Mouse (Mus musculus) midbrain, postnatal 0 days (tissue): ENCODE data around the gene Ddb1. TPM values are rescaled to one million over a fixed set of nuclear protein-coding genes. Genes with fewer than 3 reads are reported as not detected.
A peak's percentile ranks its signal among the peaks of the same experiment; 100 is the strongest.

Experiments used
- ATAC-seq: fragments of 200-750 bp; cut with Nextera tagmentation; 2 replicates; pipeline ENCODE4 v1.8.0; 2017; ENCODE audit warnings: moderate number of reproducible peaks, mild to moderate bottlenecking, moderate TSS enrichment, moderate library complexity; ENCODE audit not compliant: low FRiP score
- DNase-seq: peaks from one replicate; pipeline ENCODE4 v3.0.0-alpha.2; 2015; ENCODE audit warnings: low spot score
- H3K27ac ChIP-seq: fragments of 300-500 bp; sonication (generic); 2 replicates; pipeline ENCODE4 v1.5.1; 2014; ENCODE audit warnings: low read depth, mild to moderate bottlenecking, low read length, mixed read lengths
- H3K27me3 ChIP-seq: fragments of 300-500 bp; sonication (generic); 2 replicates; pipeline ENCODE4 v1.6.1; 2014; ENCODE audit warnings: low read length, control low read depth, mixed read lengths; ENCODE audit not compliant: insufficient read depth
- H3K36me3 ChIP-seq: fragments of 300-500 bp; sonication (generic); 2 replicates; pipeline ENCODE4 v1.6.1; 2014; ENCODE audit warnings: low read length, control low read depth, mixed read lengths; ENCODE audit not compliant: insufficient read depth
- H3K4me1 ChIP-seq: fragments of 300-500 bp; sonication (generic); 2 replicates; pipeline ENCODE4 v1.6.1; 2014; ENCODE audit warnings: mild to moderate bottlenecking, control low read depth, antibody characterized with exemption, low read length, mixed read lengths; ENCODE audit not compliant: insufficient read depth
- H3K4me2 ChIP-seq: fragments of 300-500 bp; sonication (generic); 2 replicates; pipeline ENCODE4 v1.6.1; 2014; ENCODE audit warnings: low read depth, mild to moderate bottlenecking, low read length, mixed read lengths; ENCODE audit not compliant: poor library complexity, severe bottlenecking
- H3K4me3 ChIP-seq: fragments of 300-500 bp; sonication (generic); 2 replicates; pipeline ENCODE4 v1.5.1; 2014; ENCODE audit warnings: low read depth, mild to moderate bottlenecking, low read length, moderate library complexity
- H3K9ac ChIP-seq: fragments of 300-500 bp; sonication (generic); replicated peaks from 2 replicates; pipeline ENCODE4 v1.6.1; 2014; ENCODE audit warnings: mild to moderate bottlenecking, low read length, moderate library complexity, mixed read lengths; ENCODE audit not compliant: poor library complexity, severe bottlenecking
- H3K9me3 ChIP-seq: fragments of 300-500 bp; sonication (generic); 2 replicates; pipeline ENCODE4 v1.6.1; 2016; ENCODE audit warnings: low read length, control low read depth
- CTCF ChIP-seq: IDR thresholded peaks from 2 replicates; pipeline ENCODE4 v1.5.1; 2016; ENCODE audit warnings: antibody characterized with exemption, mild to moderate bottlenecking
- WGBS: fragments of 180-500 bp; shearing (Covaris S2); extraction: QIAGEN DNeasy Blood & Tissue Kit; methylation state at CpG from one replicate; pipeline ENCODE4 v1.1.7; 2014; 5-methylcytosine and 5-hydroxymethylcytosine counted together
- polyA plus RNA-seq: library from polyadenylated mRNA; unstranded; fragments of >200 nt; fragmentation: Nextera tagmentation; extraction: Ambion mirVana; gene quantifications from 2 replicates; pipeline ENCODE4 v1.2.1, GENCODE M21; 2015
- total RNA-seq: library from RNA; depleted of rRNA; stranded (reverse); fragments of >200 nt; gene quantifications from 2 replicates; pipeline ENCODE4 v1.2.3, GENCODE M21; 2014

Ddb1 gene
- total and polyA plus RNA-seq, 2 experiments from 2014 or later, result 135 to 247 TPM

DNA sequence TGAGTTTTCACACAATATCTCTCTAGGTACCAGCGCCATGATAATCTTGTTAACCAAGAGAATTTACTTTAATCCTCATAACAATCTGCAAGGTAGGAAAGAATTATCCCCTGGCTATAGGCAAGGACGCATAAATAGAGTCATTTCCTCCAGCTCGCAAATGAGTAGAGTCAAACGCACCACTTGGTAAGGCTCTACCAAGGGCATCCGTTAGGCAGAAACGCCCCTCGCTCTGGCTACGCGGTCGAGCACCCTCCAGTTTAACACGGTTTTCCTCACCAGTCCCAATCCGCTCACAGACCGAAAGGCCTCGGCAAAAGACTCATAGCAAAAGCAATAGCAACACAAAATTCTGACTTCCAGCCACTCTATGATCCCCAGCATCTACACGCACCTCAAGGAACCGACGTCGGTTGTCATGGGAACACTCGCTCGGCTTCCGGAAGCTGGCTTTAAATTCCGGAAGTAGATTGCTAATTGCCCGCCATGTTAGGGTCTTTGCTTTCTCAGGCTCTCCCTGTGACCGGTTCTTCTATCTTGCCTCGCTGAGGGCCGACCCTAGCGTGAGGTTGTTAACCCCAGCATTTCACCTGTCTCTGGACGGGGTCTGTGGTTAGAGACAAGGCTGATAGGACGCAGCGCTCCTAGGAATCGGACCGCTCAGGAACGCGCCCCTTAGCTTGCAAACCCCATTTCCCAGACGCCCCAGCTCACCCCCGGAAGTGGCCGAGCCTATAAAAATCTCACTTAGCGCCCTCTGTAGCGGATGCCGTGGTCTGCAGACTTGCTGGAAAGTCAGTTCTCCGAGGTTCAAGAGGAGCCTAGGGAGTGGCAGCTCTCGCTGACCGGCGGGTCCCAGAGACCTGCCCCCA lies 28.2 kb upstream of the Ddb1 start, which contains the start of the genes Cyb561a3 and Tmem138:
Cyb561a3 (plus strand) TSS at position 483 of the 872 bp plus-strand sequence.
Tmem138 (minus strand) TSS at position 673 of the 872 bp plus-strand sequence.
- peak within 1 kb of the TSS; percentile 65 for H3K9ac ChIP-seq
- ATAC-seq, result peak; percentile 94
- WGBS, result under 1% methylated on average over 44 of the region's 44 CpGs
- H3K36me3 ChIP-seq, result peaks cover 30% of the 10 kb centered on the region
- peak within 1 kb of the TSS; percentile 77 for H3K4me2 ChIP-seq
- no peaks in the 10 kb centered on the region for H3K27me3 ChIP-seq
- peak within 1 kb of the TSS; percentile 53 for H3K4me3 ChIP-seq
- H3K27ac ChIP-seq, result peak within 1 kb of the TSS; percentile 92
- peak; percentile 80 for TF ChIP-seq CTCF
- DNase-seq, result peak; percentile 97
- H3K9me3 ChIP-seq, result no peaks in the 10 kb centered on the region
- H3K4me1 ChIP-seq, result no peaks in the 10 kb centered on the region

DNA sequence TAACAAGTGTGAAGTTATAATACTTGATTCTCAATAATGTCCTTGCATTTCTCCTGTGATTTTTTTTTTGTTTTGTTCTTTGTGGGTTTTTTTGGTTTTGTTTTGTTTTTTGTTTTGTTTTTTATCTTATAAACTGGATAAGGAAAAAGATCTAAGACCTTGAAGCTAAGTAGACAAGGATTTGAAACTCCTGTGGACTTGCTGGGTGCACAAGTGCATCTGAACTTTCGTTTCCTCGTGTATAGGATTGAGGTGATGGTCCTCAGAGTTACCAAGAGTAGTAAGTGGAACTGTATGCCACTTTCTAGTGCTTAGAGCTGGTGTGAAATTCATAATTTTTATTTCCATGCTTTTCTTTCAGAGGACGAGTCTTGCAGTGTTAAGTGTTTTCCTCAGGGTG lies 25.0 kb upstream of the Ddb1 start:
- no peak for TF ChIP-seq CTCF
- Histone ChIP-seq H3K36me3 (peaks cover 10% of the 10 kb centered on the region; the same call in 1 of the 2 replicates), H3K27me3 (no peaks in the 10 kb centered on the region), H3K4me3 (no peak overlapping the region), H3K4me2 (no peak overlapping the region), H3K27ac (no peak overlapping the region), H3K4me1 (no peaks in the 10 kb centered on the region), H3K9me3 (no peaks in the 10 kb centered on the region), H3K9ac (no peak overlapping the region)
- ATAC-seq (no peak), DNase-seq (no peak)
- 87% methylated on average over 3 of the region's 3 CpGs for WGBS

DNA sequence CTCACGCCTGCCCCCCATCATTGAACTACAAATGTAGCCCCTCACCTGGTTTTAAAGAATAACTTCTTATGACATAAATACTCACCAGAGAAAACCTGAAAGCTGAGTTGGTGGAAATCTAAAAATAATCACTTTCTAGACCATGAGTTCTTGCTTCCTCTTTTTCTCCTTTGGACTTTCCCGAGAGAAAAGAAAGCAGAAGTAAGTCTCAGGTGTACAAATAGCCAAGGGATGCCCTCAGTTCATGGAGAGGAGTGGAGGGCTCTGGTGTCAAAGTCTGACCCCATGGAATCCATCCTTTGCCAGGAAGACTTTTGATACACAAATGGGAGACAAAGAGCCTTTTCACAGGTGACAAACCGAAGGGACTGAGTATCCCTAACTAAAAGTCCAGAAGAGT lies 24.4 kb upstream of the Ddb1 start:
- 87% methylated on average over 3 of the region's 3 CpGs for WGBS

DNA sequence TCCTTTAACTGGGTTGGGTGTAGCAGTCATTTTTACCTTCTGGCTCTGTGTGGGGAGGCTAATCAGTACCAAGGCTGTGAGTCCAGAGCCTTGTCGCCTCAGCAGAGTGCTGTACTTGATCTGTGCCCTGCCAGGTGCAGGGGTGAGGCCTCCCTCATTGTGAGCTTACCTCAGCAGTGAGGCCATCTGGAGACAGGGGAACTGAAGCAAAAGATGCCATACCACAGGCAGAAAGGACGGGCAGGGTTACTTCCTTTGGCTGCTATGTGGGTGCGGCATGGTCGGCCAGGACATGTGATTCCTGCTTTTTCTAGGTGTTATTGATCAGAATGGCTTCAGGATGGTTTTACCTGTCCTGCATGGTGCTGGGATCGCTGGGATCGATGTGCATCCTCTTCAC lies 23.1 kb upstream of the Ddb1 start:
- Histone ChIP-seq H3K9me3 (no peaks in the 10 kb centered on the region), H3K36me3 (peaks cover 7% of the 10 kb centered on the region; the same call in 1 of the 2 replicates), H3K4me2 (no peak overlapping the region), H3K4me1 (no peaks in the 10 kb centered on the region), H3K27me3 (no peaks in the 10 kb centered on the region), H3K4me3 (no peak overlapping the region), H3K27ac (no peak overlapping the region), H3K9ac (no peak overlapping the region)
- no peak for ATAC-seq
- 87% methylated on average over 6 of the region's 6 CpGs for WGBS
- DNase-seq, result no peak
- TF ChIP-seq CTCF, result no peak

More for the DNA sequence above, 24.4 kb upstream of the Ddb1 start:
- Histone ChIP-seq H3K27ac (no peak overlapping the region), H3K36me3 (peaks cover 7% of the 10 kb centered on the region; the same call in 1 of the 2 replicates), H3K4me3 (no peak overlapping the region), H3K4me1 (no peaks in the 10 kb centered on the region), H3K4me2 (no peak overlapping the region), H3K9ac (no peak overlapping the region), H3K9me3 (no peaks in the 10 kb centered on the region), H3K27me3 (no peaks in the 10 kb centered on the region)
- no peak for TF ChIP-seq CTCF
- no peak for ATAC-seq
- no peak for DNase-seq

DNA sequence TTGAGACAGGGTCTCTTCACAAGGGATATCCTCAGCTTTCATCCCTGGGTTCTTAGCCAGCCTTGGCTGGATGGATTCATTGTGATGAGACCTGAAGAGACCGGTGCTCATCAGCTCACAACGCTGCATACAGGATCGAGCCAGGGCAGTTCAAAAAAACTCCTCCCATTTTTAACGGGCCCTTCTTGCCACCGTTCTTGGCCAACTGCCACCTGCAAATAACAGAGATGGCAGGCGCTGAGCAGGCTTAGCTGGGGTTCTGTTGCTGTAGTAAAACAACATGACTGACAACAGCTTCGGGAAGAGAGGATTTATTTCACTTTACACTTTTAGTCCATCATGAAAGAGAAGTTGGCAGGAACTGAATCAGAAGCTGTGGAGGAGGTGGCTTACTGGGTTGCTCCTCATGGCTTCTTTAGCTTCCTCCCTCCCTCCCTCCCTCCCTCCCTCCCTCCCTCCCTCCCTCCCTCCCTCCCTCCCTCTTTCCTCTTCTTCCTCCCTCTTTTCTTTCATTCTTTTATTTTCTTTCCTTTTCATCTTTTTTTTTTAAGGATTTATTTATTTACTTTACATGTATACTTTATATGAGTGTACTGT lies 21.5 kb upstream of the Ddb1 start:
- DNase-seq (no peak), ATAC-seq (no peak)
- H3K27ac ChIP-seq, result no peak overlapping the region
- TF ChIP-seq CTCF, result no peak
- H3K4me2 ChIP-seq, result no peak overlapping the region
- H3K36me3 ChIP-seq, result peaks cover 13% of the 10 kb centered on the region; the same call in 1 of the 2 replicates
- no peaks in the 10 kb centered on the region for H3K27me3 ChIP-seq
- no peak overlapping the region for H3K4me3 ChIP-seq
- H3K9ac ChIP-seq, result no peak overlapping the region
- WGBS, result 56% methylated on average over 7 of the region's 7 CpGs
- no peaks in the 10 kb centered on the region for H3K9me3 ChIP-seq
- no peaks in the 10 kb centered on the region for H3K4me1 ChIP-seq

DNA sequence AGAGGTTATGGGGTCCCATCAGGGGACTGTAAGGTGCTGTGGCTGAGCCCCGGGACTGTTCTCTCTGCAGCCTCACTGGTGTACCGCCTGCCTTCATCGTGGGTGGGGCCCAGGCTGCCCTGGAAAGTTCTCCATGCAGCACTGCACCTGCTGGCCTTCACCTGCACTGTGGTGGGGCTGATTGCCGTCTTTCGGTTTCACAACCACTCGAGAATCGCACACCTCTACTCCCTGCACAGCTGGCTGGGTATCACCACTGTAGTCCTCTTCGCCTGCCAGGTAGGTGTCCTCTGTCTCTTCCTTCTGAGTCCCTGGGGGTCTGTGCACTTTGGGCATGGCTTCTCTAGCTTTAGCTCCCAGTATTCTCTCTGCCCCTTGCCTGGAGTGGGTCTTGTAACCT lies 20.0 kb upstream of the Ddb1 start:
- no peak overlapping the region for H3K4me3 ChIP-seq
- WGBS, result 88% methylated on average over 8 of the region's 8 CpGs
- no peak for DNase-seq

More for the DNA sequence above, 20.0 kb upstream of the Ddb1 start:
- H3K4me1 ChIP-seq, result no peaks in the 10 kb centered on the region
- H3K36me3 ChIP-seq, result peaks cover 15% of the 10 kb centered on the region; the same call in 1 of the 2 replicates
- no peaks in the 10 kb centered on the region for H3K27me3 ChIP-seq
- no peak overlapping the region for H3K4me2 ChIP-seq
- ATAC-seq, result no peak
- no peaks in the 10 kb centered on the region for H3K9me3 ChIP-seq
- no peak overlapping the region for H3K9ac ChIP-seq
- no peak overlapping the region for H3K27ac ChIP-seq
- TF ChIP-seq CTCF, result no peak
